Mouse (Mus musculus): ENCODE data around the gene Kcnn3. TPM values are rescaled to one million over a fixed set of nuclear protein-coding genes. Genes with fewer than 3 reads are reported as not detected.

Kcnn3 gene
- polyA plus RNA-seq, 1 experiment from 2014 or later = 8.2 TPM

- no peak for ATAC-seq
- no peak overlapping the region for H3K9ac ChIP-seq (replicated peaks; ENCODE audit: low read depth, low read length)
- no peak overlapping the region for H3K27ac ChIP-seq (ENCODE audit: low read length)
- H3K36me3 ChIP-seq (ENCODE audit: control insufficient read depth, insufficient read depth) = no peaks in the 10 kb centered on the region
- H3K4me2 ChIP-seq (ENCODE audit: low read length) = no peak overlapping the region
- H3K27me3 ChIP-seq (replicated peaks; ENCODE audit: control insufficient read depth, insufficient read depth, low read length) = no peaks in the 10 kb centered on the region
- 81% methylated on average over 5 of the region's 5 CpGs for WGBS
- no peak overlapping the region for H3K4me3 ChIP-seq (replicated peaks; ENCODE audit: low read length)
- peaks cover 17% of the 10 kb centered on the region for H3K4me1 ChIP-seq (replicated peaks; ENCODE audit: control insufficient read depth, insufficient read depth, low read length)
- no peaks in the 10 kb centered on the region for H3K9me3 ChIP-seq (ENCODE audit: control insufficient read depth, low read length)
Observed at GRCm38 (mm10) chr3:89612048-89612447, 92.1 kb downstream of the Kcnn3 start.

GRCm38 (mm10) chr3:89613526-89614523 lies 93.9 kb downstream of the Kcnn3 start:
- ATAC-seq = peak; percentile 93
- Histone ChIP-seq H3K27ac (ENCODE audit: low read length) (peak overlapping the region; percentile 58), H3K9ac (replicated peaks; ENCODE audit: low read depth, low read length) (no peak overlapping the region), H3K9me3 (ENCODE audit: control insufficient read depth, low read length) (no peaks in the 10 kb centered on the region), H3K36me3 (ENCODE audit: control insufficient read depth, insufficient read depth) (no peaks in the 10 kb centered on the region), H3K4me1 (replicated peaks; ENCODE audit: control insufficient read depth, insufficient read depth, low read length) (peaks cover 13% of the 10 kb centered on the region), H3K4me3 (replicated peaks; ENCODE audit: low read length) (no peak overlapping the region), H3K27me3 (replicated peaks; ENCODE audit: control insufficient read depth, insufficient read depth, low read length) (no peaks in the 10 kb centered on the region), H3K4me2 (ENCODE audit: low read length) (no peak overlapping the region)
- WGBS = 14% methylated on average over 18 of the region's 18 CpGs

- H3K4me1 ChIP-seq (replicated peaks; ENCODE audit: control insufficient read depth, insufficient read depth, low read length) = peaks cover 13% of the 10 kb centered on the region
- WGBS = 72% methylated on average over 6 of the region's 6 CpGs
- no peak overlapping the region for H3K27ac ChIP-seq (ENCODE audit: low read length)
- H3K27me3 ChIP-seq (replicated peaks; ENCODE audit: control insufficient read depth, insufficient read depth, low read length) = no peaks in the 10 kb centered on the region
- H3K9ac ChIP-seq (replicated peaks; ENCODE audit: low read depth, low read length) = no peak overlapping the region
- ATAC-seq = no peak
- H3K4me2 ChIP-seq (ENCODE audit: low read length) = no peak overlapping the region
- H3K36me3 ChIP-seq (ENCODE audit: control insufficient read depth, insufficient read depth) = no peaks in the 10 kb centered on the region
- no peak overlapping the region for H3K4me3 ChIP-seq (replicated peaks; ENCODE audit: low read length)
- no peaks in the 10 kb centered on the region for H3K9me3 ChIP-seq (ENCODE audit: control insufficient read depth, low read length)
Observed at GRCm38 (mm10) chr3:89616861-89617260, 96.9 kb downstream of the Kcnn3 start.

GRCm38 (mm10) chr3:89617360-89617759 lies 97.4 kb downstream of the Kcnn3 start:
- H3K9ac ChIP-seq (replicated peaks; ENCODE audit: low read depth, low read length) = no peak overlapping the region
- no peaks in the 10 kb centered on the region for H3K27me3 ChIP-seq (replicated peaks; ENCODE audit: control insufficient read depth, insufficient read depth, low read length)
- WGBS = 95% methylated on average over 2 of the region's 2 CpGs
- H3K36me3 ChIP-seq (ENCODE audit: control insufficient read depth, insufficient read depth) = no peaks in the 10 kb centered on the region
- ATAC-seq = no peak
- no peak overlapping the region for H3K4me2 ChIP-seq (ENCODE audit: low read length)
- no peaks in the 10 kb centered on the region for H3K9me3 ChIP-seq (ENCODE audit: control insufficient read depth, low read length)
- H3K4me1 ChIP-seq (replicated peaks; ENCODE audit: control insufficient read depth, insufficient read depth, low read length) = peaks cover 15% of the 10 kb centered on the region
- H3K4me3 ChIP-seq (replicated peaks; ENCODE audit: low read length) = no peak overlapping the region
- no peak overlapping the region for H3K27ac ChIP-seq (ENCODE audit: low read length)

- no peak overlapping the region for H3K4me2 ChIP-seq (ENCODE audit: low read length)
- 0 out of 2 replicates have a peak overlapping the region, but pooled peaks have one; percentile 31 for H3K27ac ChIP-seq (ENCODE audit: low read length)
- H3K4me3 ChIP-seq (replicated peaks; ENCODE audit: low read length) = no peak overlapping the region
- H3K27me3 ChIP-seq (replicated peaks; ENCODE audit: control insufficient read depth, insufficient read depth, low read length) = no peaks in the 10 kb centered on the region
- H3K9ac ChIP-seq (replicated peaks; ENCODE audit: low read depth, low read length) = no peak overlapping the region
- 3% methylated on average over 6 of the region's 6 CpGs for WGBS
- ATAC-seq = peak; percentile 38; the same call in 1 of the 2 replicates
- no peaks in the 10 kb centered on the region for H3K9me3 ChIP-seq (ENCODE audit: control insufficient read depth, low read length)
- H3K36me3 ChIP-seq (ENCODE audit: control insufficient read depth, insufficient read depth) = no peaks in the 10 kb centered on the region
- H3K4me1 ChIP-seq (replicated peaks; ENCODE audit: control insufficient read depth, insufficient read depth, low read length) = peaks cover 43% of the 10 kb centered on the region
Observed at GRCm38 (mm10) chr3:89622825-89623224, 102.9 kb downstream of the Kcnn3 start.

- no peak overlapping the region for H3K4me2 ChIP-seq (ENCODE audit: low read length)
Observed at GRCm38 (mm10) chr3:89623531-89623930, 103.6 kb downstream of the Kcnn3 start.

GRCm38 (mm10) chr3:89624001-89624400 lies 104.0 kb downstream of the Kcnn3 start:
- Histone ChIP-seq H3K9me3 (ENCODE audit: control insufficient read depth, low read length) (no peaks in the 10 kb centered on the region), H3K4me1 (replicated peaks; ENCODE audit: control insufficient read depth, insufficient read depth, low read length) (peaks cover 43% of the 10 kb centered on the region), H3K4me3 (replicated peaks; ENCODE audit: low read length) (no peak overlapping the region), H3K36me3 (ENCODE audit: control insufficient read depth, insufficient read depth) (no peaks in the 10 kb centered on the region), H3K27ac (ENCODE audit: low read length) (peak overlapping the region; percentile 88), H3K4me2 (ENCODE audit: low read length) (no peak overlapping the region), H3K9ac (replicated peaks; ENCODE audit: low read depth, low read length) (no peak overlapping the region), H3K27me3 (replicated peaks; ENCODE audit: control insufficient read depth, insufficient read depth, low read length) (no peaks in the 10 kb centered on the region)
- no peak for ATAC-seq
- WGBS = 67% methylated on average over 6 of the region's 6 CpGs

More at GRCm38 (mm10) chr3:89623531-89623930, 103.6 kb downstream of the Kcnn3 start:
- Histone ChIP-seq H3K4me3 (replicated peaks; ENCODE audit: low read length) (no peak overlapping the region), H3K4me1 (replicated peaks; ENCODE audit: control insufficient read depth, insufficient read depth, low read length) (peaks cover 43% of the 10 kb centered on the region), H3K9me3 (ENCODE audit: control insufficient read depth, low read length) (no peaks in the 10 kb centered on the region), H3K27me3 (replicated peaks; ENCODE audit: control insufficient read depth, insufficient read depth, low read length) (no peaks in the 10 kb centered on the region), H3K9ac (replicated peaks; ENCODE audit: low read depth, low read length) (no peak overlapping the region), H3K27ac (ENCODE audit: low read length) (no peak overlapping the region), H3K36me3 (ENCODE audit: control insufficient read depth, insufficient read depth) (no peaks in the 10 kb centered on the region)
- ATAC-seq = no peak
- 40% methylated on average over 4 of the region's 4 CpGs for WGBS

- Histone ChIP-seq H3K4me1 (replicated peaks; ENCODE audit: control insufficient read depth, insufficient read depth, low read length) (peaks cover 43% of the 10 kb centered on the region), H3K9me3 (ENCODE audit: control insufficient read depth, low read length) (no peaks in the 10 kb centered on the region), H3K9ac (replicated peaks; ENCODE audit: low read depth, low read length) (no peak overlapping the region), H3K4me3 (replicated peaks; ENCODE audit: low read length) (no peak overlapping the region), H3K4me2 (ENCODE audit: low read length) (no peak overlapping the region), H3K36me3 (ENCODE audit: control insufficient read depth, insufficient read depth) (no peaks in the 10 kb centered on the region), H3K27ac (ENCODE audit: low read length) (peak overlapping the region; percentile 88), H3K27me3 (replicated peaks; ENCODE audit: control insufficient read depth, insufficient read depth, low read length) (no peaks in the 10 kb centered on the region)
- WGBS = 33% methylated on average over 5 of the region's 5 CpGs
- peak; percentile 57 for ATAC-seq
Observed at GRCm38 (mm10) chr3:89624814-89625445, 105.0 kb downstream of the Kcnn3 start.

- H3K4me1 ChIP-seq (replicated peaks; ENCODE audit: control insufficient read depth, insufficient read depth, low read length) = peaks cover 43% of the 10 kb centered on the region
- no peak overlapping the region for H3K4me3 ChIP-seq (replicated peaks; ENCODE audit: low read length)
- no peak for ATAC-seq
- H3K27ac ChIP-seq (ENCODE audit: low read length) = no peak overlapping the region
- no peak overlapping the region for H3K9ac ChIP-seq (replicated peaks; ENCODE audit: low read depth, low read length)
- H3K36me3 ChIP-seq (ENCODE audit: control insufficient read depth, insufficient read depth) = no peaks in the 10 kb centered on the region
- H3K4me2 ChIP-seq (ENCODE audit: low read length) = no peak overlapping the region
- WGBS = 47% methylated on average over 4 of the region's 4 CpGs
- H3K9me3 ChIP-seq (ENCODE audit: control insufficient read depth, low read length) = no peaks in the 10 kb centered on the region
- no peaks in the 10 kb centered on the region for H3K27me3 ChIP-seq (replicated peaks; ENCODE audit: control insufficient read depth, insufficient read depth, low read length)
Observed at GRCm38 (mm10) chr3:89626556-89626955, 106.6 kb downstream of the Kcnn3 start.
